In the genomic region with DNA sequence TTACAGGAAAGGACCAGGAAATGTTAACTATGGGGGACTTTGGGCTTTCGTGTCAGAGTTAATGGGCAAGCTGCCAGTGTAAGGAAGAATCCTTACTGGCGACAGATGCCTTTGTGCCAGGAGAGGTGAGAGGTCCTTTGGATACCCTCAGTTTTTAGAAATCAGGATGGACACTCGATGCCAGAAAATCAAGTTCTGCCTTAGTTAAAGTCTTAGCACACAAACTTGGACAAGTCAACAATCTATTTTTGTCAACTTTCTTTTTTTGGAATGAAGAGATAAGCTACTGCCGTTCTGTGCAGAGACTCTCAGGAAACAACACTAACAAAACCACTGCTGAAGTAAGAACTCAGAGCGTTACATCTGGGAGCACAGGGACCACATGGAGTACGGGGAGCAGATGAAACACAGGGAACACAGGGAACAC, we compare ENCODE assay signal across 16 mouse cellular contexts. TPM values are rescaled to one million over a fixed set of nuclear protein-coding genes. Genes with fewer than 3 reads are reported as not detected.
A peak's percentile ranks its signal among the peaks of the same experiment; 100 is the strongest.
DNase-seq lines count a peak whose midpoint lies in the region; ATAC-seq and TF ChIP-seq lines count a peak whose summit lies in the region.
"Had no signal": no experiment of that assay in that cellular context is flagged by ENCODE, and none has a peak within 500 bp of the region (broad histone marks: within the 10 kb centered on the region; RNA-seq: fewer than 3 reads in every experiment).

No protein-coding gene starts in this region.

- WGBS in heart, embryonic 14.5 days = 6% methylated on average over 6 of the region's 6 CpGs

- no peak overlapping the region for H3K27ac ChIP-seq in MEL (ENCODE audit: control insufficient read depth, low read depth, low read length)
- peak overlapping the region; percentile 38 to 59 for H3K27ac ChIP-seq in heart, embryonic 14.5 days (replicated peaks in 1 of 2; ENCODE audit: control insufficient read depth in 1 of 2, insufficient read depth in 1 of 2, low read depth in 2 of 2, low read length in 2 of 2)
- H3K27ac ChIP-seq: embryonic facial prominence, embryonic 13.5 days; intestine, embryonic 15.5 days; liver, embryonic 14.5 days; midbrain, embryonic 13.5 days; neural tube, embryonic 13.5 days; stomach, embryonic 15.5 days had no signal

- TF ChIP-seq RAD21 in MEL (IDR thresholded peaks at IDR 0.05; ENCODE audit: low read depth, low read length) = no peak

- DNase-seq in adrenal gland, postnatal 36 days = peak; percentile 13 to 33
- DNase-seq in adrenal gland, postnatal 25 days = no peak
- DNase-seq in MEL (ENCODE audit: low read depth, low spot score) = no peak
- DNase-seq in kidney, postnatal 10 days = peak; percentile 59
- no peak for DNase-seq in ovary, postnatal 36 days (ENCODE audit: low spot score)
- DNase-seq in cerebellum, adult 11-12 months = no peak
- DNase-seq: adrenal gland, adult 8-10 months; cerebellum, adult 9-10 months had no signal

- H3K36me3 ChIP-seq in MEL (ENCODE audit: control insufficient read depth in 1 of 2, insufficient read depth in 2 of 2, low read length in 2 of 2) = no peaks in the 10 kb centered on the region; a peak in 1 of 4 replicates
- H3K36me3 ChIP-seq in heart, embryonic 14.5 days (ENCODE audit: control insufficient read depth, insufficient read depth, low read length) = peaks cover 30% of the 10 kb centered on the region

- no peak overlapping the region for H3K9ac ChIP-seq in MEL (ENCODE audit: control insufficient read depth, low read depth, low read length, poor library complexity, severe bottlenecking)
- H3K9ac ChIP-seq in heart, embryonic 14.5 days (ENCODE audit: low read length) = no peak overlapping the region
- H3K9ac ChIP-seq: embryonic facial prominence, embryonic 13.5 days; intestine, embryonic 15.5 days; liver, embryonic 14.5 days; midbrain, embryonic 13.5 days; neural tube, embryonic 13.5 days; stomach, embryonic 15.5 days had no signal

- no peaks in the 10 kb centered on the region for H3K9me3 ChIP-seq in MEL (replicated peaks; ENCODE audit: insufficient read depth, low read length)
- H3K9me3 ChIP-seq in heart, embryonic 14.5 days (ENCODE audit: control insufficient read depth, low read length) = no peaks in the 10 kb centered on the region
- H3K9me3 ChIP-seq: embryonic facial prominence, embryonic 13.5 days; intestine, embryonic 15.5 days; midbrain, embryonic 13.5 days; neural tube, embryonic 13.5 days; stomach, embryonic 15.5 days had no signal

- TF ChIP-seq EP300 in MEL (IDR thresholded peaks at IDR 0.05; ENCODE audit: low read depth in 1 of 2, low read length in 2 of 2) = no peak

- TF ChIP-seq CTCF in MEL (IDR thresholded peaks at IDR 0.05 in 2 of 3, conservative IDR thresholded peaks at IDR 0.05 in 1 of 3; ENCODE audit: control insufficient read depth in 1 of 3, insufficient read depth in 1 of 3, low read depth in 2 of 3, low read length in 3 of 3, poor library complexity in 1 of 3, severe bottlenecking in 1 of 3) = no peak

- TF ChIP-seq POLR2A in MEL (IDR thresholded peaks at IDR 0.05; ENCODE audit: control insufficient read depth in 1 of 2, insufficient read depth in 1 of 2, low read depth in 1 of 2, low read length in 2 of 2, poor library complexity in 1 of 2) = no peak

- H3K4me2 ChIP-seq in heart, embryonic 14.5 days (ENCODE audit: low read length) = peak overlapping the region; percentile 27
- H3K4me2 ChIP-seq: embryonic facial prominence, embryonic 13.5 days; intestine, embryonic 15.5 days; midbrain, embryonic 13.5 days; neural tube, embryonic 13.5 days; stomach, embryonic 15.5 days had no signal

- H3K4me1 ChIP-seq in MEL (ENCODE audit: control insufficient read depth in 1 of 2, insufficient read depth in 2 of 2, low read length in 2 of 2) = no peaks in the 10 kb centered on the region
- H3K4me1 ChIP-seq in heart, embryonic 14.5 days (ENCODE audit: control insufficient read depth in 2 of 2, insufficient read depth in 2 of 2, low read length in 2 of 2) = peaks cover 17 to 46% of the 10 kb centered on the region in 2 experiments
- H3K4me1 ChIP-seq: intestine, embryonic 15.5 days; midbrain, embryonic 13.5 days; neural tube, embryonic 13.5 days; stomach, embryonic 15.5 days had no signal

- H3K79me2 ChIP-seq in MEL (ENCODE audit: control insufficient read depth, insufficient read depth, low read length, poor library complexity) = no peaks in the 10 kb centered on the region

- H3K27me3 ChIP-seq in MEL (ENCODE audit: control insufficient read depth in 1 of 2, insufficient read depth in 2 of 2, low read length in 2 of 2) = no peaks in the 10 kb centered on the region
- H3K27me3 ChIP-seq in heart, embryonic 14.5 days (ENCODE audit: control insufficient read depth, insufficient read depth, low read length) = no peaks in the 10 kb centered on the region
- H3K27me3 ChIP-seq: embryonic facial prominence, embryonic 13.5 days; intestine, embryonic 15.5 days; midbrain, embryonic 13.5 days; neural tube, embryonic 13.5 days; stomach, embryonic 15.5 days had no signal

- 0 out of 2 replicates have a peak, but pooled peaks have one; percentile 52 for ATAC-seq in heart, embryonic 14.5 days (ENCODE audit: insufficient number of reproducible peaks, insufficient read depth, low FRiP score, low read depth)
- no peak for ATAC-seq in erythroid progenitor cell, adult 5-6 weeks (replicated peaks; ENCODE audit: low FRiP score, poor library complexity, severe bottlenecking)
- ATAC-seq: intestine, embryonic 15.5 days; midbrain, embryonic 13.5 days had no signal

- no peak overlapping the region for H3K4me3 ChIP-seq in MEL (ENCODE audit: control insufficient read depth in 1 of 2, insufficient read depth in 1 of 2, low read depth in 2 of 2, low read length in 2 of 2)
- H3K4me3 ChIP-seq in heart, embryonic 14.5 days (ENCODE audit: control insufficient read depth in 1 of 2, insufficient read depth in 1 of 2, low read depth in 1 of 2, low read length in 2 of 2) = no peak overlapping the region
- H3K4me3 ChIP-seq: embryonic facial prominence, embryonic 13.5 days; intestine, embryonic 15.5 days; midbrain, embryonic 13.5 days; neural tube, embryonic 13.5 days; stomach, embryonic 15.5 days had no signal

TF ChIP-seq in MEL, 35 proteins besides CTCF, POLR2A, EP300 and RAD21:
- TF ChIP-seq CHD1 (IDR thresholded peaks at IDR 0.05; ENCODE audit: low read depth, low read length) (no peak), MAFK (IDR thresholded peaks at IDR 0.05; ENCODE audit: borderline replicate concordance, low read depth, low read length) (no peak), MEF2A (IDR thresholded peaks at IDR 0.05; ENCODE audit: extremely low read depth, insufficient replicate concordance, low read depth, low read length, poor library complexity, severe bottlenecking) (0 out of 2 replicates have a peak, but pooled peaks have one; percentile 37)

RNA-seq across cellular contexts. Expression of a gene that starts 58.3 kb away (rescaled TPM):
- total RNA-seq in adrenal gland, postnatal 36 days (2021) = 10 to 100 TPM; 34.7 to 40.7 TPM
- 39.5 and 46.2 TPM in 2 replicates for total RNA-seq in adrenal gland, postnatal 25 days (2021)
- 7.0 and 8.8 TPM in 2 replicates for total RNA-seq in MEL (2012; rRNA removed)
- polyA plus RNA-seq in MEL (2012; ENCODE audit: insufficient read depth in 1 of 2, insufficient read length in 2 of 2, low read depth in 1 of 2, low replicate concordance in 2 of 2, missing spikeins in 1 of 2) = 10 to 100 TPM in 1 of 2 experiments, not detected in 1; 10.2 TPM
- 18.6 and 19.0 TPM in 2 replicates for polyA plus RNA-seq in heart, embryonic 14.5 days (2014; fragmentation: Nextera tagmentation; extraction: Ambion mirVana)
- total RNA-seq in erythroid progenitor cell, adult 5-6 weeks (2015; ENCODE audit: low replicate concordance) = 11.3 and 13.7 TPM in 2 replicates
- total RNA-seq in erythroid progenitor cell, adult 5-6 weeks (2017; ENCODE audit: low replicate concordance) = 12.4 and 17.5 TPM in 2 replicates

Comparison
In these comparisons a context has a peak if more than half of its experiments do, and no peak if none do; other contexts are left out.
1. DNase-seq: peak in adrenal gland, postnatal 36 days (2 of 2) and kidney, postnatal 10 days (single experiment); none in adrenal gland, postnatal 25 days (single experiment), MEL (single experiment), ovary, postnatal 36 days (single experiment) and cerebellum, adult 11-12 months (single experiment).